Mouse (Mus musculus): ENCODE measurements around the gene Nxnl2. TPM values are rescaled to one million over a fixed set of nuclear protein-coding genes. Genes with fewer than 3 reads are reported as not detected.
A peak's percentile ranks its signal among the peaks of the same experiment; 100 is the strongest.

Gene Nxnl2
- total RNA-seq, 2 experiments from 2014 or later: 0.31 TPM; not detected in 1

DNA sequence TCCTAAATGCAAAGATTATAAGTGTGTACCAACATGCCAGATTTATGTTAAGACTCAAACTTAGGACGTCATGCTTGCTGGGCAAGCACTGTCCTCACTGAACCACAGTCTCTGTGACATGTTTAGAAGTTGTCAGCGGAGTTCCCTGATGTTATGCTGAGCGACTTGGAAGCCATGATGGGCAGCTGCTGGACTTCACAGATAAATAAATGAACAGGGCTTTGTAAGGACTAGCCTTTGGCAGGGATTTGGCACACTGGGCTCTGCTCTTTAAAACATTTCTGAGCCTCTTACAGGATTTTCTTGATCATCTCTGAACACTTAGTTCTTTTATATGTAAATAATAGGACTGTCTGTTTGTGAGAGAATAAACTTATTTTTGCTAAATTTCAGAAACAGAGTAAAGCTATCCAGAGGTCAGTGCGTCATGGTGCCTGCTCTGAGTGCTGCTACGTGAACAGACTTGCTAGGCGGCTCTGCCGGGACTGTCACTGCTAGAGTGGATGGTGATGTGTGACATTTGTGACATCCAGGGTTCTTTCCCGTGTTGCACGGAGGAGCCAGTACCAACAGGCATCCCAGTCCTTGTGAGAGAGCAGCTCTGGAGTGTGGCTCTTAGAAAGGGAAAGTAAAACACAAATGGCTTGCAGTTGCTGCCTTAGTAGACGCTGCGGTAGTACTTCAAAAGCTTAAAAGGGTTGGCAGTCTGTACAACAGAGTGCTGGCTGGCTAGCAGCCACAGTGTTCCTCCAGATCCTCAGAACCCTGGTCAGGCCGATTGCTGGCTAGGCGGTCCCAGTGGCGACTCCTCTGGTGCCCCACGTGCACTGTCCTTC lies 15.4 kb upstream of the Nxnl2 start:
- 0 out of 2 replicates have a peak overlapping the region, but pooled peaks have one; percentile 41 for H3K27ac ChIP-seq
- DNase-seq (ENCODE audit: low spot score in 2 of 2): no peak
- TF ChIP-seq CTCF (conservative IDR thresholded peaks at IDR 0.05): no peak

DNA sequence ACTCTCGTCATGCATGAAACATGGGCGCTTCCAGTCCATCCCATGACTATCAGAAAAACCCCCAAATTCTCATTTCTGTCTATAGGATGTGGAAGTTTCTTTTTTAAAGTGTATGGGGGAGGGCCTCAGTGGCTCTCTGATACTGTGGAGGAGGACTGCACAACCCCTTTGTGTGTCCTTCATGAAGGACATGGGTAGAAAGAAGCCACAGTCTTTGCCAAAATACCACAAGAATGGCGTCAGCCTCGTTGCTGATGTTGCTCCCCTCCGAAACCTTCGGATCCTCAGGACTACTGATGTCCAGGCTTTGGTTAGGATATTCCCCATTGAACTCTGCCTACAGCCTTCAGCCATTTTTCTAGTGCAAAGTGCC lies 14.8 kb upstream of the Nxnl2 start:
- no peak for TF ChIP-seq CTCF (conservative IDR thresholded peaks at IDR 0.05)
- Histone ChIP-seq H3K27ac (0 out of 2 replicates have a peak overlapping the region, but pooled peaks have one; percentile 41), H3K4me3 (no peak overlapping the region)
- no peak for DNase-seq (ENCODE audit: low spot score in 2 of 2)

More for the DNA sequence above, 15.4 kb upstream of the Nxnl2 start:
- no peak overlapping the region; the same call in 1 of the 2 replicates for H3K4me3 ChIP-seq

DNA sequence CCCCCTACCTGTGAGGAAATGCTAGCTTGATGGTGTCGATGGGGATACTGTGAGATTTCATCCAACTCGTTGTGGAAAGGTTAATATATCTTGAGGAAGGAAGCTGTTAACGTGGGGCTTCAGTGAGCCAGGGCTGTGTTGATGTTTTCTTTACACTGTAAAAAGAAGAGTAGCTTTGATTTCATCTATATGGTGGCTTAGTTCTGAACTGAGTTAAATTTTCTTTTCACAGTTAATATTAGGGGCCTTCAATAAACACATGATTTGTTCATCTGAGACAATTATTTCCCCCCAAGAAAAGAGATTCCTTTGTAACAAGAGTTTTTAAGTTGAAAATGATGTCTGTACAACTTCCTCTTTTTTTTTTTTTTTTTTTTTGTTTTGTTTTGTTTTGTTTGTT lies 13.5 kb upstream of the Nxnl2 start:
- no peak for TF ChIP-seq CTCF (conservative IDR thresholded peaks at IDR 0.05)
- H3K27ac ChIP-seq: no peak overlapping the region
- no peak overlapping the region for H3K4me3 ChIP-seq
- DNase-seq (ENCODE audit: low spot score in 2 of 2): no peak

DNA sequence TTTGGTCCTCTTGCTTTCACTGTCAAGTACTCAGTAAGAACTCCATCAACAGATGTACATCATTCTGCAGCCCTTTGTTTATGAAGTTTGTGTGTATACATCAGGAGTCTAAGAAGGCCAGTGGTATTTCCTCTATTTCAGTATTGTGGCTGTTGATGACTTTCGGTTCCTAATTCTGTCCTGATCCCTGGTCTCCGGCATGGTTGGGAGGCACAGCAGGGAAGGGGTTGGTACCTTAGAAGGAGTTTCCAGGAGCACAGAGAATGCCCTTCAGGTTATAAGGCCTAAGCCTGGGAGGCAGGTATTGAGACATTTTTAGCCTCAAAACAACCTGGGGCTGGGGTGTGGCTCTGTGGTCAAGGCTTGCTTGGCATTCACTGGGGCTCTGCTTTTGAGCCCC lies 9.2 kb upstream of the Nxnl2 start:
- no peak for DNase-seq (ENCODE audit: low spot score in 2 of 2)
- no peak overlapping the region for H3K4me3 ChIP-seq
- peak overlapping the region; percentile 69 for H3K27ac ChIP-seq
- no peak for TF ChIP-seq CTCF (conservative IDR thresholded peaks at IDR 0.05)

DNA sequence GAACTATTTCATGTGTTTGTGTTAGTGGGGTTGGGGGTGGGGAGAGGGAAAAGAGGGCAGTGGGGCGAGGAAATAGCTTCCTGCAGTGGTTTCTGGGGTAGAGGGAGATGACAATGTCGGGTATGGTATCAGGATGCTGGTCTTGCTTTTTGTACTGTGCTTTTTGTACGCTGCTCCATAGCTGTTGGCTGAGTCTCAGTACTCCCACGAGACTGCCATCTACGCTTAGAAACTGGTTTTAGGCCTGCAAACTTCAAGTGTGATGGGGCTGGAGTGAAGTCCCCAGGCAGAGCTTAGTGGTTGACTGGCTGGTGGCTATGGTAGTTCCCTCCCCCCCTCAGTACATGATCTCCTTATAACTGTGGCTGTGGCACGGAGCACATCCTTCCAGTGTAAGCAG lies 8.6 kb upstream of the Nxnl2 start:
- Histone ChIP-seq H3K4me3 (no peak overlapping the region), H3K27ac (peak overlapping the region; percentile 69)
- DNase-seq (ENCODE audit: low spot score in 2 of 2): no peak
- TF ChIP-seq CTCF (conservative IDR thresholded peaks at IDR 0.05): no peak

DNA sequence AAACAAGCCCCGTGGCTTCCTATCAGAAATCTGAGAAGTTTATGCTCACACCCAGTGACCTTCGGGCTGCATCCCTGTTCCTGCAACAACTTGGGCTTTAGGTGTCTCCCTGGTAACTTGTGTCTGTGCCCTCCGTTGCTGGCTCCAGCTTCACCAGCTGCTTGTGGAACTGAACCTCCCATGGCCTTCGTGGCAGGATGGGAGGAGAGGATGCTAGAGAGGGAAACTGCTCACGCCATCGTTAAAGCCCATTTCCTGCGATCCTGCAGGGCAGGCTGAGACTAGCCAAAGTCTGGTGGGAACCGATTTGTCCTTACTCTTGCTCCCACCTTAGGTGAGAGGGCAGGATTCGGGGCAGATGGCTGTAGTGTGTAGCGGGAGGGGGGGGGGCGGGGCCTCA lies 4.1 kb upstream of the Nxnl2 start:
- no peak for TF ChIP-seq CTCF (conservative IDR thresholded peaks at IDR 0.05)
- Histone ChIP-seq H3K4me3 (no peak overlapping the region), H3K27ac (no peak overlapping the region)
- DNase-seq (ENCODE audit: low spot score in 2 of 2): no peak

DNA sequence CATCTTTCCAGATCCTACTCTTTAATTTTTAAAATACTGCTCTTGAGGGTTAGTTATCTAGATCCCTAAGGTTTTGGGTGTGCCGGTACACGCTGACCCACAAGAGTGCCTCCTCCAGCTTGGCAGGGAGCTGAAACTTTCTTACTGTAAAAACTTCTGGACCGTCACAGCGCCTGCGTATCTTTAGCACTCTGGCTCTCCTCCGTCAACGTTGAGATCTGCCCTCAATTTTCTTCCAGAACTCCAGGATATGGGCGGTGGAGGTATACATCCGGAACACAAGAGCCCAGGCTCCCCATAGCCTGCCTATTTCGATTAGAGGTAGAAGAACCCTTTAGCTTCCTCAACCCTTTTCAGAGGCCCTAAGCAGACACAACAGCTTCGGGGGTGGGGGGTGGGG lies 607 bp upstream of the Nxnl2 start:
- DNase-seq (ENCODE audit: low spot score in 2 of 2): no peak
- Histone ChIP-seq H3K4me3 (no peak overlapping the region), H3K27ac (no peak overlapping the region)
- no peak for TF ChIP-seq CTCF (conservative IDR thresholded peaks at IDR 0.05)

DNA sequence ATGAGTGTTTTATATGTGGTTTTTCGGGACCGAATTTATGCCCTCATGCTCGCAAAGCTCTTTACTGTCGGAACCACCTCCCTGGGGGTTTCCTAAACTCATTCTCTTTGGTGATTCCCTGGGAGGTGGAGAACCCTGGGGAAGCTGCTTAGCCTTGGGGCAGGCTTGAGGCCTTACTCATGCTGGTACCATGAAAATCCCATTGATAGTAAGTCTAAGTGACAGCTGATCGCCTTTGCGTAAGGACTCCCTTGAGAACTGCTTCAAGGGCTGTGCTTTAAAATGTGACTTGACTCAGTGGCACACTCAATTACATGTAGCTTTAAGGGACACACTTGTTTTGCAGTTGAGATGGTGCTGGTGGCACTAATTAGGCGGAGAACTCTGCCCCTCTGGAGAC lies 1.8 kb downstream of the Nxnl2 start:
- TF ChIP-seq CTCF (conservative IDR thresholded peaks at IDR 0.05): no peak
- H3K27ac ChIP-seq: no peak overlapping the region
- DNase-seq (ENCODE audit: low spot score in 2 of 2): no peak
- H3K4me3 ChIP-seq: no peak overlapping the region

DNA sequence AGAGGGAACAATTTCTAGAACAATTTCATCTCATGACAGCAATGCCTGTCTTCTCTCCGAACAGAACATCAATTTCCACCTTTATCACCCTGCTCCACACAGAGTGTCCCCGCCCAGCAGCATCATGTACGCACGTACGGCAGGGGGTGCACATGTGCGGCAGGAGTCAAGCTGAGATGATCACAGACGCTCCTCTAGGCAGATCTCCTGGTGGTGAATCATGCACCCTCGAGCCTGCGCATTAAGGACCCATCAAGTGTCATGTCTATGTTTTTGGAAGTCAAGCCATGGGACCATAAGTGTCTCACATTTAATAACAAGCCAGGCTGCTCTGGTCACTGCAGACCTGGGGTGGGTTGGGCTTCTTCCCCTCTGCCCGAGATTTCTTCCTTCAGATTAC lies 8.1 kb downstream of the Nxnl2 start:
- no peak overlapping the region for H3K4me3 ChIP-seq
- no peak overlapping the region for H3K27ac ChIP-seq
- no peak for DNase-seq (ENCODE audit: low spot score in 2 of 2)
- TF ChIP-seq CTCF (conservative IDR thresholded peaks at IDR 0.05): no peak

DNA sequence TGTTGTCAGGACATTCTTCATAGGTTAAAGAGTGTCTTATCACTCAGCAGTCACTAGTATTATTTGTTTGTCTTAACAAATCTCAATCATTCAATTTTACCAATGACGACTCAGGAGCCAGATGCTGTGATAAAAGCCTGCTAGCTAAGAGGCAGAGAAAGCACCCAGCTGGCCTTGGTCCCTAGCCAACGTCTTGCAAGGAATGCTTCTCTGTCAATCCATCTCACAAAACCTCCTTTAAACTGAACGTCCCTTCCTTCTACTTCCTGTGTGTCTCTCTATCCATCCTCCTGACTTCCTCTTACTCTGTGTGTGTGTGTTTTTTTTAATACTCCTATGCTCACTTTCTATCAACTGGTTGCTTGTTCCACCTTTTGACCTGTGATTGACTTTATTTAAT lies 8.5 kb downstream of the Nxnl2 start:
- TF ChIP-seq CTCF (conservative IDR thresholded peaks at IDR 0.05): no peak
- DNase-seq (ENCODE audit: low spot score in 2 of 2): no peak
- Histone ChIP-seq H3K4me3 (no peak overlapping the region), H3K27ac (no peak overlapping the region)

DNA sequence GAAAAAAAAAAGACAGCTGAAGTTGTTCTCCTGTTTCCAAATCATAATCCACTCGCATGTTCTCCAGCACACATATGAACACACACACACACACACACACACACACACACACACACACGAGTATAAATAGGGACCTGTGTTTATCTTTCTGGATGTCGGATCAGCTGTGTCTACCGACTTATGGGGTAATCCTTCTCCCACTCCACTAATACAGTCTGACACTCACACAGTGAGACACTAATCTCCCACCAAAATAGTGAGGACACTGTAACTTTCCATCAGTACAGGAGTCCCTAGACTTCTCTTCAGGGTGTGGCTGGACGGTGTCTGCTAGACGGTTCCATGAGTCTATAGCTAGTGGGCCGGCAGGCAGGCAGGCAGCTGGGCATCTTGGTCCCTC lies 11.4 kb downstream of the Nxnl2 start:
- no peak for DNase-seq (ENCODE audit: low spot score in 2 of 2)
- Histone ChIP-seq H3K4me3 (no peak overlapping the region), H3K27ac (no peak overlapping the region)
- TF ChIP-seq CTCF (conservative IDR thresholded peaks at IDR 0.05): no peak

DNA sequence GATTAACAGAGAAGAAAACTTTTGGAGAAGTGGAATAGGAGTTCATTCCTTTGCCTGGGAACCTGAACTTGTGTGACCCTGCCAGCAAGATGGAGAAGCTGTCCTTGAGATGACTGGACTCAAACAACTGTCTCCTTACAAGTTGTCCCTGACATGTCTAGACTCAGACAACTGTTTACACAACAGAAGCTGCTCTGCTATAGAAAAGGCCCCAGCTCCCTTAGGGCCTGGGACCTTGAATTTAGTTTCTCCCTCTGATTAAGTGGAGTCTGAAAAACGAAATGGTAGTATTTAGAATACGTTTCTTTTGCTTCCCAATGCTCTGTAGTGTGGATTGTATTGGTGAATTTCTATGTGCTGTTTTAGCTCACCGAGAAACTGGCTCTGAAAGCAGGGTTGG lies 14.1 kb downstream of the Nxnl2 start:
- no peak for TF ChIP-seq CTCF (conservative IDR thresholded peaks at IDR 0.05)
- Histone ChIP-seq H3K4me3 (no peak overlapping the region), H3K27ac (no peak overlapping the region)
- no peak for DNase-seq (ENCODE audit: low spot score in 2 of 2)

DNA sequence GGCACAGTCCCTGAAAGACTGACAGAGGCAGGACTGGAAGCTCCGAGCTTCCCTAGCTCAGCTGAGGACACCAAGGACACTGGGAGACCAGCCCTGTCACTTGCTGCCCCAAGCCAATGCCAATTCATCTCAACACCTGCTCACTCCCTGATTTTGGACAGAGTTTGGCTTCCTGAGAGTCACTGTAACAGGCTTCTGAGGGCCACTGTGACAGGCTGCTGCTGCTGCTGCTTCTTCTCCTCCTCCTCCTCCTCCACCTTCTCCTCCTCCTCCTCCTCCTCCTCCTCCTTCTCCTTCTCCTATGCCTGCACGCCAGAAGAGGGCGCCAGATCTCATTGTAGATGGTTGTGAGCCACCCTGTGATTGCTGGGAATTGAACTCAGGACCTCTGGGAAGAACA lies 19.5 kb downstream of the Nxnl2 start:
- TF ChIP-seq CTCF (conservative IDR thresholded peaks at IDR 0.05): no peak
- H3K4me3 ChIP-seq: no peak overlapping the region
- DNase-seq (ENCODE audit: low spot score in 2 of 2): no peak
- H3K27ac ChIP-seq: no peak overlapping the region

DNA sequence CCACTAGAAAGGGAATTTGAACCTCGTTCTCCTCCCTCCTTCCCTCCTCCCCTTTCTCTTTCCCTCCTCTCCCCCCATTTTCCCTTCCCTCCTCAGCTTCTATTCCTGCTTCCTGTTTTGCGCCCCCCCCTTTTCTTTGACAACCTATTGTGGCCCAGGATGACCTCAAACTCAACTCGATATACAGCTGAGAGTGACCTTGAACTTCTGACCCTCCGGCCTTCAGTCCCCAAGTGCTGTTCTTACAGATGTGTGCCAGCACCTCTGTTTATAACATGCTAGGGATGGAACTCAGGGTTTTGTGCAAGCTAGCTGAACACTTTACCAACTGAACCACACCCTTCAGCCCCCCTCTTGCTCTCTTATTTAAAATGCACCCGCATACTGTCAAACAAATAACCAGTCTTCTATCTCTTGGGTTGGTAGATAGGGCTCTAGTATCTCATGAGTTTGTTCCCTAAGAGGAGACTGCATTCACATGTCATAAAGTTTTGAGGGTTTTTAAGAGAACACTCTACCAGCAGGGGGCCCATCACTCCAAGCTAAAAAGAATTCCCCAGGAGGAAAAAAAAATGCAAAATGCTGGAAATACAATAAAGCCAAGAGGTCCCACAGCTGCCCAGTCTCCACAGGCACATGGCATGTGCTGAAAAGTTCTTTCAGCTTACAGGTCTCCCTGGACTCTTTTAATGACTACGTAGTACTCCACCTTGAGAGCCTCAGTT lies 20.8 kb downstream of the Nxnl2 start:
- DNase-seq (ENCODE audit: low spot score in 2 of 2): peak in 1 of 2 experiments; percentile 34
- TF ChIP-seq CTCF (conservative IDR thresholded peaks at IDR 0.05): peak; percentile 75
- no peak overlapping the region for H3K4me3 ChIP-seq
- H3K27ac ChIP-seq: no peak overlapping the region
